Mouse (Mus musculus) stomach, embryonic 16.5 days (tissue): ENCODE measurements around the gene Gpn2. TPM values are rescaled to one million over a fixed set of nuclear protein-coding genes. Genes with fewer than 3 reads are reported as not detected.

Experiments
- ATAC-seq: fragments of 200-750 bp; cut with Nextera tagmentation; 2 replicates; pipeline ENCODE4 v1.8.0; 2017; ENCODE audit warnings: moderate number of reproducible peaks, moderate TSS enrichment; ENCODE audit not compliant: insufficient read depth, low FRiP score
- H3K27ac ChIP-seq: fragments of 300-500 bp; sonication (generic); 2 replicates; pipeline ENCODE4 v1.5.1; 2014; ENCODE audit warnings: low read length
- H3K27me3 ChIP-seq: fragments of 300-500 bp; sonication (generic); 2 replicates; pipeline ENCODE4 v1.6.1; 2014; ENCODE audit warnings: low read length, control low read depth, mixed read lengths; ENCODE audit not compliant: control insufficient read depth, insufficient read depth
- H3K36me3 ChIP-seq: fragments of 300-500 bp; sonication (generic); 2 replicates; pipeline ENCODE4 v1.6.1; 2014; ENCODE audit warnings: low read length; ENCODE audit not compliant: control insufficient read depth, insufficient read depth
- H3K4me1 ChIP-seq: fragments of 300-500 bp; sonication (generic); 2 replicates; pipeline ENCODE4 v1.6.1; 2014; ENCODE audit warnings: low read length, control low read depth, mixed read lengths; ENCODE audit not compliant: control insufficient read depth, insufficient read depth
- H3K4me2 ChIP-seq: fragments of 300-500 bp; sonication (generic); 2 replicates; pipeline ENCODE4 v1.6.1; 2014; ENCODE audit warnings: low read depth, low read length, mixed read lengths
- H3K4me3 ChIP-seq: fragments of 300-500 bp; sonication (generic); replicated peaks from 2 replicates; pipeline ENCODE4 v1.5.1; 2014; ENCODE audit warnings: mild to moderate bottlenecking, low read length
- H3K9ac ChIP-seq: fragments of 300-500 bp; sonication (generic); 2 replicates; pipeline ENCODE4 v1.6.1; 2014; ENCODE audit warnings: low read length
- H3K9me3 ChIP-seq: fragments of 300-500 bp; sonication (generic); replicated peaks from 2 replicates; pipeline ENCODE4 v1.6.1; 2016; ENCODE audit warnings: low read length, control low read depth; ENCODE audit not compliant: control insufficient read depth
- WGBS: fragments of 180-500 bp; shearing (Covaris S2); extraction: QIAGEN DNeasy Blood & Tissue Kit; methylation state at CpG from one replicate; pipeline ENCODE4 v1.1.7; 2014; 5-methylcytosine and 5-hydroxymethylcytosine counted together
- polyA plus RNA-seq: library from polyadenylated mRNA; unstranded; fragments of >200 nt; fragmentation: Nextera tagmentation; extraction: Ambion mirVana; gene quantifications from 2 replicates; pipeline ENCODE4 v1.2.1, GENCODE M21; 2015

Gpn2 gene
- polyA plus RNA-seq, 1 experiment from 2014 or later, result 13.8 TPM

DNA sequence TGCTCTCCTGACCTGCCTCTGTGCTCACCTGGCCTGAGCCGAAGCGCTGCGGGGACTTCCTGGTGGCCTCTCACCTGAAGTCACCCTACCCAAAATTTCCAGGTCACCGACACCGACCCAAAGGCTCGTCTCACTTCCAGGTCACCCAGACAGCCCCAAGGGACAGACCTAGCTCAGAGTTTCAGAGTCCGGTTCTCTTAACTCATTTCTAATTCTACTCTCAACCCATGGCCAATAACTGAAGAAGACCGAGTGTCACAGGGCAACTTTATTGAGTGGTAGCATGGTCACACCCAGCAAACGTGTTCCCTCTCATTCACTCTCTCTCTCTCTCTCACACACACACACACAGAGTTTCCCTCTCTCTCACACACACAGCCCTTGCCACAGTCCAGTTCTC is 16.1 kb downstream of the Gpn2 start:
- ATAC-seq, result no peak
- peak overlapping the region; percentile 97 for H3K27ac ChIP-seq
- H3K27me3 ChIP-seq, result peaks cover 12% of the 10 kb centered on the region
- H3K4me1 ChIP-seq, result peaks cover 17% of the 10 kb centered on the region
- peak overlapping the region; percentile 79 for H3K4me2 ChIP-seq
- H3K9ac ChIP-seq, result peak overlapping the region; percentile 65
- H3K9me3 ChIP-seq, result no peaks in the 10 kb centered on the region
- WGBS, result 16% methylated on average over 9 of the region's 9 CpGs
- peak overlapping the region; percentile 58 for H3K4me3 ChIP-seq
- H3K36me3 ChIP-seq, result 0 out of 2 replicates have a peak, but pooled peaks cover 4% of the 10 kb centered on the region

DNA sequence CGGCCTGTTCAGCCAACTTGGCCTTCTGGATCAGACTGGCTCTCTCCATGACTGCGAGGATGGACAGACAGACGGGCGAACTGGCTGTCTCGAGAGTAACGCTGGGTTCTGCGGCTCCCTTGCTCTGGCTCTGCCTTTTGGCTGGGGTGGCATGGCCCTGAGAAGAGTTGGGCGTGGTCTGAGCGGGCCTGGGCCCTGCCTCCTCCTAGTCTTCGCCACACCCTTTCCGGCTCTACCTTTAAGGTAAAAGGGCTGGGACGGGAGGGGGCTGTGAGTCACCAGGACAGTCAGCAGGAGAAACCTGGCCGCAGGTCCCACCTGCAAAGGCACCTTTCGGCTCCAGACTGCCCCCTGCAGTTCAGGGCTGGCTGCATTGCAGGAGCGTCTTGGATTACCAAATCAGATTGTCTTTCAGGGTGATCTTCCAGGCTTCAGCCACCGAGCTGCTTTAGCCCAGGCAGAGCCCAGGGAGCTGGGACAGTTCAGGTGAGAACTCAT is 17.6 kb downstream of the Gpn2 start, which contains the start of gene Sfn:
Sfn (minus strand) TSS at position 448 of the 498 bp plus-strand sequence.
- Histone ChIP-seq H3K4me1 (peaks cover 22% of the 10 kb centered on the region), H3K27me3 (peaks cover 12% of the 10 kb centered on the region), H3K9me3 (no peaks in the 10 kb centered on the region), H3K9ac (peak within 1 kb of the TSS; percentile 66), H3K4me2 (peak within 1 kb of the TSS; percentile 41), H3K4me3 (peak within 1 kb of the TSS; percentile 58), H3K36me3 (0 out of 2 replicates have a peak, but pooled peaks cover 4% of the 10 kb centered on the region), H3K27ac (peak within 1 kb of the TSS; percentile 87)
- peak; percentile 75 for ATAC-seq
- WGBS, result 3% methylated on average over 16 of the region's 16 CpGs

DNA sequence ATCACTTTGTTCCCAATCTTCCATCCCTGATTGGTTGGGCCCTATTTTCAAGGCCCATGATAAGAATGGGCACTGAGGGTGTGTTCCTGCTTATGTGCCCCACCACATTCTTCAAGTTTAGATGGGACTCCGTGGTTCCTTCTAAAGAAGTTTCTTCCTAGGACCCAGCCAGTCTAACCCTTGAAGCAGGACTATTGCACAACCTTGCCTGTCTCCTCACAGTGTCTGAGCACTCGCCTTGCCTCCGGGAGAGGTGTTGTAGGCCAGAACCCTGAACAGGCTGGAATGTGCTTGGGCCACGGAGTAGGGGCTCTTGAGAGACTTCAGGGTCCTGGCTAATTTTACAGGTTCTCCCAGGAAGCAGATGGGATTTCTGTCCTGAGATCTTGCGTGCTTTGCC is 18.9 kb downstream of the Gpn2 start:
- Histone ChIP-seq H3K27ac (peak overlapping the region; percentile 87), H3K27me3 (peaks cover 12% of the 10 kb centered on the region), H3K36me3 (0 out of 2 replicates have a peak, but pooled peaks cover 4% of the 10 kb centered on the region), H3K9ac (no peak overlapping the region), H3K4me1 (peaks cover 27% of the 10 kb centered on the region), H3K4me2 (no peak overlapping the region), H3K9me3 (no peaks in the 10 kb centered on the region), H3K4me3 (no peak overlapping the region)
- ATAC-seq, result no peak
- 78% methylated on average over 5 of the region's 5 CpGs for WGBS

DNA sequence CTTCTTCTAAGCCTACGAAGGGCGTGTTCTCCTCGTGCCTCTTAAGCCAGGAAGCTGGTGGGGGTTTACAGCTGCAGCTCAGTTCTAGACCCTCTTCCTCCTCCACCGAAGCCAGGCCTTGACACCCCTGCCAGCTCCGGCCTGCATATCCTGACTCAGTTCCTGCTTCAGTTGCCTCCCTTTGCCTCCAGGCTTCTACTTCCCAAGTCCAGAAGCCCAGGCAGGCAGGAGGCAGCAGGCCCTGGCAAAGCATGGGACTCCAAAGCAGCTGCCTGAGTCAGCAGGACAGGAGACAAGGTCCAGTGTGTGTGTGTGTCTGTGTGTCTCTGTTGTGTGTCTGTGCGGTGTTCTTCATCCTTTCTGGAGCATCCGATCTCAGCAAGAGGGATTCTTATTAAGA is 20.0 kb downstream of the Gpn2 start:
- H3K9ac ChIP-seq, result no peak overlapping the region
- 82% methylated on average over 7 of the region's 7 CpGs for WGBS
- no peak overlapping the region for H3K4me3 ChIP-seq
- H3K4me1 ChIP-seq, result peaks cover 27% of the 10 kb centered on the region
- H3K27me3 ChIP-seq, result peaks cover 12% of the 10 kb centered on the region
- no peaks in the 10 kb centered on the region for H3K9me3 ChIP-seq
- no peak for ATAC-seq
- H3K4me2 ChIP-seq, result no peak overlapping the region
- 0 out of 2 replicates have a peak, but pooled peaks cover 9% of the 10 kb centered on the region for H3K36me3 ChIP-seq
- H3K27ac ChIP-seq, result peak overlapping the region; percentile 87

- H3K36me3 ChIP-seq, result 0 out of 2 replicates have a peak, but pooled peaks cover 9% of the 10 kb centered on the region
- H3K4me1 ChIP-seq, result peaks cover 27% of the 10 kb centered on the region
- H3K4me3 ChIP-seq, result no peak overlapping the region
- 63% methylated on average over 6 of the region's 6 CpGs for WGBS
- H3K9ac ChIP-seq, result no peak overlapping the region
- no peak for ATAC-seq
- peak overlapping the region; percentile 87 for H3K27ac ChIP-seq
- H3K4me2 ChIP-seq, result no peak overlapping the region
- H3K27me3 ChIP-seq, result peaks cover 12% of the 10 kb centered on the region
- no peaks in the 10 kb centered on the region for H3K9me3 ChIP-seq
Observed at GRCm38 (mm10) chr4:133604856-133605255, 20.7 kb downstream of the Gpn2 start.

DNA sequence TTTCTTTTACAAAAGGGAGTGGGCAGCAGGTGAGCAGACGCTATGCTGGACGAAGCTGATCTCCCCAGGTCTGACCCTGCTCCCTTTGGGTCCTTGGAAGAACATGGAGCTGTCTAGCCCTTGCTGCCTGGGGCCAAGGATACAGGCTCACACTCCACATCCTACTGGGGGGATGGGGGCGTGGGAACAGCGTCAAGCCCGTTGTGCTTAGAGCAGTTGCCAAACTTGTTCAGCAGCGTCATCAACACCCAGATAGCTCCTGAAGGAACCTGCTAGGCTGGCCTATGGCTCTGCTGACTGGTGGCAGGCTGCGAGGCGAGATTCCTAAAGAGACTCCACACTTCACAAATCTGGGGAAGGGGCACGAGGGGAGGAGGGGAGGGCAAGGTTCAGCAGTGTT is 21.2 kb downstream of the Gpn2 start:
- Histone ChIP-seq H3K4me3 (no peak overlapping the region), H3K27me3 (peaks cover 8% of the 10 kb centered on the region), H3K9ac (peak overlapping the region; percentile 56), H3K4me1 (peaks cover 23% of the 10 kb centered on the region), H3K9me3 (no peaks in the 10 kb centered on the region), H3K4me2 (peak overlapping the region; percentile 21; the same call in 1 of the 2 replicates), H3K36me3 (0 out of 2 replicates have a peak, but pooled peaks cover 9% of the 10 kb centered on the region), H3K27ac (peak overlapping the region; percentile 87)
- WGBS, result 54% methylated on average over 9 of the region's 9 CpGs
- ATAC-seq, result peak; percentile 61

GRCm38 (mm10) chr4:133607284-133607683 is 23.1 kb downstream of the Gpn2 start:
- Histone ChIP-seq H3K4me3 (no peak overlapping the region), H3K9ac (peak overlapping the region; percentile 55), H3K27ac (peak overlapping the region; percentile 87), H3K4me2 (no peak overlapping the region; the same call in 1 of the 2 replicates), H3K27me3 (no peaks in the 10 kb centered on the region), H3K9me3 (no peaks in the 10 kb centered on the region), H3K36me3 (peaks cover 16% of the 10 kb centered on the region), H3K4me1 (peaks cover 16% of the 10 kb centered on the region; the same call in 1 of the 2 replicates)
- WGBS, result 63% methylated on average over 10 of the region's 10 CpGs
- ATAC-seq, result peak; percentile 61; the same call in 1 of the 2 replicates

- Histone ChIP-seq H3K27ac (no peak overlapping the region), H3K4me2 (no peak overlapping the region), H3K36me3 (peaks cover 19% of the 10 kb centered on the region), H3K9me3 (no peaks in the 10 kb centered on the region), H3K4me3 (no peak overlapping the region), H3K4me1 (peaks cover 13% of the 10 kb centered on the region; the same call in 1 of the 2 replicates), H3K9ac (no peak overlapping the region), H3K27me3 (no peaks in the 10 kb centered on the region)
- ATAC-seq, result peak; percentile 56; the same call in 1 of the 2 replicates
- 14% methylated on average over 6 of the region's 6 CpGs for whole genome bisulfite sequencing
Observed at GRCm38 (mm10) chr4:133609719-133610118, 25.6 kb downstream of the Gpn2 start.

DNA sequence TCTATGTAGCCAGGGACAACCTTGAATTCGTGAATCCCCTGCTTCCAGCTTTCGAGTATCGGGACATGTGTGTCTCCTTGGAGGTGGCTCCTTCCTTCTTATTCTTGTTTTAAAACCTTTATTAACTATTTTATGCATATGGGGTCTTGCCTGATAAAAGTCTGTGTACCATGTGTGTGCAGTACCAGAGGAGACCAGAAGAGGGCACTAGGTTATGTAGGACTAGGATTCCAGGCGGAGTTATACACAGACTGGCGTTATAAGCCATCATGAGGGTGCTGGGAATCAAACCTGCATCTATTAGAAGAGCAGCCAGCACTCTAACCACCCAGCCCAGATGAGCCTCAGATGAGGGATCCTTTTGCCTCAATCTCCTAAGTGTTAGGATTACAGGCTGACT is 27.7 kb downstream of the Gpn2 start:
- ATAC-seq, result no peak
- WGBS, result 97% methylated on average over 5 of the region's 5 CpGs

More for the DNA sequence above, 27.7 kb downstream of the Gpn2 start:
- Histone ChIP-seq H3K36me3 (peaks cover 19% of the 10 kb centered on the region), H3K27me3 (no peaks in the 10 kb centered on the region), H3K4me1 (peaks cover 5% of the 10 kb centered on the region; the same call in 1 of the 2 replicates), H3K9me3 (no peaks in the 10 kb centered on the region), H3K9ac (no peak overlapping the region), H3K4me2 (no peak overlapping the region), H3K27ac (no peak overlapping the region), H3K4me3 (no peak overlapping the region)
